Mouse (Mus musculus): ENCODE data around the gene Galr3.
"Not testable (repeated sequence)": the region's sequence is repeated elsewhere in the genome, so short reads cannot be mapped to it uniquely, and the experiment has no call there.

Gene Galr3

GRCm38 (mm10) chr15:79026511-79027290, 15.0 kb upstream of the Galr3 start:
- no peak for DNase-seq (ENCODE audit: low read depth, low spot score)

- DNase-seq (ENCODE audit: low read depth, low spot score): no peak
Measured at GRCm38 (mm10) chr15:79027291-79028205, 14.1 kb upstream of the Galr3 start.

- DNase-seq (ENCODE audit: low read depth, low spot score): peak; percentile 85
Measured at GRCm38 (mm10) chr15:79028237-79028738, 13.4 kb upstream of the Galr3 start, which contains the start of gene H1f0. Gene H1f0, plus strand, starts transcription at chr15:79028450.

- DNase-seq (ENCODE audit: low read depth, low spot score): no peak
Measured at GRCm38 (mm10) chr15:79028823-79029484, 12.7 kb upstream of the Galr3 start.

- DNase-seq (ENCODE audit: low read depth, low spot score): no peak
Measured at GRCm38 (mm10) chr15:79029519-79030241, 12.0 kb upstream of the Galr3 start.

GRCm38 (mm10) chr15:79030551-79031435, 10.9 kb upstream of the Galr3 start:
- DNase-seq (ENCODE audit: low read depth, low spot score): peak; percentile 71

GRCm38 (mm10) chr15:79031908-79032307, 9.8 kb upstream of the Galr3 start:
- DNase-seq (ENCODE audit: low read depth, low spot score): not testable (repeated sequence)

GRCm38 (mm10) chr15:79037913-79038328, 3.8 kb upstream of the Galr3 start:
- peak; percentile 60 for DNase-seq (ENCODE audit: low read depth, low spot score)

- no peak for DNase-seq (ENCODE audit: low read depth, low spot score)
Measured at GRCm38 (mm10) chr15:79038331-79038730, 3.4 kb upstream of the Galr3 start.

GRCm38 (mm10) chr15:79038853-79039252, 2.8 kb upstream of the Galr3 start:
- peak; percentile 73 for DNase-seq (ENCODE audit: low read depth, low spot score)

- no peak for DNase-seq (ENCODE audit: low read depth, low spot score)
Measured at GRCm38 (mm10) chr15:79040501-79041416, 926 bp upstream of the Galr3 start.

GRCm38 (mm10) chr15:79042721-79043491, 1.2 kb downstream of the Galr3 start:
- no peak for DNase-seq (ENCODE audit: low read depth, low spot score)

- DNase-seq (ENCODE audit: low read depth, low spot score): no peak
Measured at GRCm38 (mm10) chr15:79044837-79045236, 3.2 kb downstream of the Galr3 start.

GRCm38 (mm10) chr15:79048186-79048585, 6.5 kb downstream of the Galr3 start:
- no peak for DNase-seq (ENCODE audit: low read depth, low spot score)

GRCm38 (mm10) chr15:79050160-79050845, 8.6 kb downstream of the Galr3 start:
- no peak for DNase-seq (ENCODE audit: low read depth, low spot score)

- no peak for DNase-seq (ENCODE audit: low read depth, low spot score)
Measured at GRCm38 (mm10) chr15:79050964-79051363, 9.3 kb downstream of the Galr3 start.

Measured in retina, postnatal 7 days (tissue).